Mouse (Mus musculus): ENCODE measurements around the gene Mpv17. TPM values are rescaled to one million over a fixed set of nuclear protein-coding genes. Genes with fewer than 3 reads are reported as not detected.

Mpv17 gene
- total RNA-seq, 2 experiments from 2014 or later, result 42.3 to 46.1 TPM

GRCm38 (mm10) chr5:31188223-31188840 lies 34.3 kb upstream of the Mpv17 start:
- DNase-seq, result no peak

- no peak for DNase-seq
Observed at GRCm38 (mm10) chr5:31183678-31184077, 29.6 kb upstream of the Mpv17 start.

- no peak for DNase-seq
Observed at GRCm38 (mm10) chr5:31181183-31181770, 27.2 kb upstream of the Mpv17 start.

- peak; percentile 94 for DNase-seq
Observed at GRCm38 (mm10) chr5:31179766-31180630, 25.9 kb upstream of the Mpv17 start, which contains the start of the genes Gm29609 and Gtf3c2. TSS of gene Gm29609 (minus strand) at chr5:31179911. TSS of gene Gtf3c2 (minus strand) at chr5:31180144.

- peak; percentile 53 for DNase-seq
Observed at GRCm38 (mm10) chr5:31179301-31179765, 25.3 kb upstream of the Mpv17 start.

- DNase-seq, result no peak
Observed at GRCm38 (mm10) chr5:31168630-31169029, 14.6 kb upstream of the Mpv17 start.

- DNase-seq, result no peak
Observed at GRCm38 (mm10) chr5:31164878-31165277, 10.8 kb upstream of the Mpv17 start.

- DNase-seq, result no peak
Observed at GRCm38 (mm10) chr5:31162462-31162861, 8.4 kb upstream of the Mpv17 start.

- no peak for DNase-seq
Observed at GRCm38 (mm10) chr5:31153516-31154151, 417 bp downstream of the Mpv17 start.

- DNase-seq, result peak; percentile 49
Observed at GRCm38 (mm10) chr5:31151746-31152145, 2.3 kb downstream of the Mpv17 start.

- peak; percentile 42 for DNase-seq
Observed at GRCm38 (mm10) chr5:31149781-31150180, 4.3 kb downstream of the Mpv17 start.

- DNase-seq, result peak; percentile 61
Observed at GRCm38 (mm10) chr5:31138968-31139425, 15.1 kb downstream of the Mpv17 start.

GRCm38 (mm10) chr5:31138241-31138967 lies 15.6 kb downstream of the Mpv17 start, which contains the start of gene Ucn:
TSS of gene Ucn (minus strand) at chr5:31138829.
- no peak for DNase-seq

- no peak for DNase-seq
Observed at GRCm38 (mm10) chr5:31137658-31138057, 16.4 kb downstream of the Mpv17 start.

GRCm38 (mm10) chr5:31136730-31137424 lies 17.2 kb downstream of the Mpv17 start:
- no peak for DNase-seq

- DNase-seq, result no peak
Observed at GRCm38 (mm10) chr5:31126050-31126449, 28.0 kb downstream of the Mpv17 start.

- DNase-seq, result no peak
Observed at GRCm38 (mm10) chr5:31123481-31123880, 30.6 kb downstream of the Mpv17 start.

GRCm38 (mm10) chr5:31121111-31121510 lies 32.9 kb downstream of the Mpv17 start:
- no peak for DNase-seq

- DNase-seq, result no peak
Observed at GRCm38 (mm10) chr5:31116912-31117311, 37.1 kb downstream of the Mpv17 start.

GRCm38 (mm10) chr5:31116354-31116753 lies 37.7 kb downstream of the Mpv17 start, which contains the start of gene Trim54:
TSS of gene Trim54 (plus strand) at chr5:31116712.
- no peak for DNase-seq

GRCm38 (mm10) chr5:31110781-31111180 lies 43.3 kb downstream of the Mpv17 start:
- DNase-seq, result no peak
